Mouse (Mus musculus) brown adipose tissue, adult 24 weeks (tissue): Measurements from ENCODE around the gene Pex26. TPM values are rescaled to one million over a fixed set of nuclear protein-coding genes. Genes with fewer than 3 reads are reported as not detected.

Experiments used
- H3K27ac ChIP-seq: fragments of 200-500 bp; replicated peaks from 2 replicates; pipeline ENCODE4 v1.5.1; 2012; ENCODE audit warnings: low read depth, mild to moderate bottlenecking, low read length
- H3K4me1 ChIP-seq: fragments of 200-500 bp; 2 replicates; pipeline ENCODE4 v1.6.1; 2012; ENCODE audit warnings: low read length, mixed read lengths; ENCODE audit not compliant: control insufficient read depth, insufficient read depth, insufficient read length
- H3K4me3 ChIP-seq: fragments of 200-500 bp; 2 replicates; pipeline ENCODE4 v1.5.1; 2012; ENCODE audit warnings: low read depth, mild to moderate bottlenecking, low read length, moderate library complexity; ENCODE audit not compliant: insufficient read depth
- polyA plus RNA-seq: library from polyadenylated mRNA; stranded (reverse); fragments of >200 nt; gene quantifications from 2 replicates; pipeline ENCODE4 v1.2.4, GENCODE M21; 2012; ENCODE audit not compliant: missing spikeins, insufficient read depth, insufficient read length

Gene Pex26
- polyA plus RNA-seq, 1 experiment: 4.1 TPM

GRCm38 (mm10) chr6:121210926-121211289, 27.4 kb downstream of the Pex26 start:
- H3K4me3 ChIP-seq: peak overlapping the region; percentile 59
- H3K4me1 ChIP-seq: 0 out of 2 replicates have a peak, but pooled peaks cover 2% of the 10 kb centered on the region
- peak overlapping the region; percentile 80 for H3K27ac ChIP-seq

GRCm38 (mm10) chr6:121211743-121212142, 28.3 kb downstream of the Pex26 start:
- Histone ChIP-seq H3K4me3 (peak overlapping the region; percentile 59), H3K4me1 (peaks cover 2% of the 10 kb centered on the region; the same call in 1 of the 2 replicates), H3K27ac (peak overlapping the region; percentile 80)

- H3K4me1 ChIP-seq: peaks cover 9% of the 10 kb centered on the region
- no peak overlapping the region for H3K4me3 ChIP-seq
- H3K27ac ChIP-seq: no peak overlapping the region
Measured at GRCm38 (mm10) chr6:121212988-121213387, 29.5 kb downstream of the Pex26 start.

- H3K27ac ChIP-seq: no peak overlapping the region
- no peak overlapping the region for H3K4me3 ChIP-seq
- peaks cover 16% of the 10 kb centered on the region for H3K4me1 ChIP-seq
Measured at GRCm38 (mm10) chr6:121214221-121214620, 30.8 kb downstream of the Pex26 start.

- Histone ChIP-seq H3K27ac (no peak overlapping the region), H3K4me1 (peaks cover 17% of the 10 kb centered on the region), H3K4me3 (no peak overlapping the region)
Measured at GRCm38 (mm10) chr6:121214667-121215330, 31.3 kb downstream of the Pex26 start.

- Histone ChIP-seq H3K4me3 (no peak overlapping the region), H3K4me1 (peaks cover 19% of the 10 kb centered on the region), H3K27ac (no peak overlapping the region)
Measured at GRCm38 (mm10) chr6:121215336-121215735, 31.9 kb downstream of the Pex26 start.

- no peak overlapping the region for H3K27ac ChIP-seq
- no peak overlapping the region for H3K4me3 ChIP-seq
Measured at GRCm38 (mm10) chr6:121215896-121216295, 32.4 kb downstream of the Pex26 start.

GRCm38 (mm10) chr6:121216589-121217255, 33.3 kb downstream of the Pex26 start:
- peaks cover 22% of the 10 kb centered on the region for H3K4me1 ChIP-seq
- no peak overlapping the region for H3K4me3 ChIP-seq
- H3K27ac ChIP-seq: no peak overlapping the region

More at GRCm38 (mm10) chr6:121215896-121216295, 32.4 kb downstream of the Pex26 start:
- peaks cover 22% of the 10 kb centered on the region for H3K4me1 ChIP-seq

- Histone ChIP-seq H3K4me3 (no peak overlapping the region), H3K4me1 (peaks cover 22% of the 10 kb centered on the region), H3K27ac (0 out of 2 replicates have a peak overlapping the region, but pooled peaks have one; percentile 24)
Measured at GRCm38 (mm10) chr6:121218002-121218401, 34.5 kb downstream of the Pex26 start.

GRCm38 (mm10) chr6:121219406-121219805, 35.9 kb downstream of the Pex26 start:
- no peak overlapping the region; the same call in 1 of the 2 replicates for H3K27ac ChIP-seq
- no peak overlapping the region for H3K4me3 ChIP-seq
- peaks cover 22% of the 10 kb centered on the region for H3K4me1 ChIP-seq

- H3K4me3 ChIP-seq: no peak overlapping the region
- peak overlapping the region; percentile 52 for H3K27ac ChIP-seq
- peaks cover 22% of the 10 kb centered on the region for H3K4me1 ChIP-seq
Measured at GRCm38 (mm10) chr6:121220181-121220580, 36.7 kb downstream of the Pex26 start.

- Histone ChIP-seq H3K4me3 (no peak overlapping the region), H3K4me1 (peaks cover 20% of the 10 kb centered on the region), H3K27ac (peak overlapping the region; percentile 73)
Measured at GRCm38 (mm10) chr6:121221876-121222597, 38.6 kb downstream of the Pex26 start.

GRCm38 (mm10) chr6:121223001-121223400, 39.5 kb downstream of the Pex26 start:
- peaks cover 12% of the 10 kb centered on the region for H3K4me1 ChIP-seq
- H3K27ac ChIP-seq: 0 out of 2 replicates have a peak overlapping the region, but pooled peaks have one; percentile 70
- no peak overlapping the region for H3K4me3 ChIP-seq

- no peak overlapping the region for H3K4me3 ChIP-seq
- peaks cover 7% of the 10 kb centered on the region for H3K4me1 ChIP-seq
- no peak overlapping the region for H3K27ac ChIP-seq
Measured at GRCm38 (mm10) chr6:121224067-121224466, 40.6 kb downstream of the Pex26 start.

GRCm38 (mm10) chr6:121224993-121225392, 41.5 kb downstream of the Pex26 start:
- H3K4me3 ChIP-seq: no peak overlapping the region
- H3K4me1 ChIP-seq: peaks cover 5% of the 10 kb centered on the region; the same call in 1 of the 2 replicates
- H3K27ac ChIP-seq: no peak overlapping the region
